Mouse (Mus musculus): ENCODE data around the gene Lrp8.
A peak's percentile ranks its signal among the peaks of the same experiment; 100 is the strongest.

The Lrp8 gene

DNA sequence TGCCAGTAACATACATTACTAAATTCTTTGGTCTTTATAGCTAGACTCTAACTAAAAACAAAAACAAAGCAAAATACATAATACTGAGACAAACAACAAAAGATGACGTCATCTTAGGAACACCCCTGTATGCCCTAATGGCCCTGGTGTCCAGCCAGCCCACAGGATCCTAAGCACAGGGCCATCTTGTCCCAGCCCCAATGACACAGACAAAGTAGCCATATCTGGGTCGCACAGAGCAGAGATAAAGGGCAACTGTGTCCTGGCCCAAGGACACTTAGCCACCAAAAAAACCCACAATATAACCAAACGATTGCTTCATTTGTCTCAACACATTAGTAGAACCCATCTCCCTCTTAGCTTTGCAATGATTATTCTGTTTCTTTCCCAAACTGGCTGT, 8.9 kb downstream of the Lrp8 start:
- no peak for DNase-seq

DNA sequence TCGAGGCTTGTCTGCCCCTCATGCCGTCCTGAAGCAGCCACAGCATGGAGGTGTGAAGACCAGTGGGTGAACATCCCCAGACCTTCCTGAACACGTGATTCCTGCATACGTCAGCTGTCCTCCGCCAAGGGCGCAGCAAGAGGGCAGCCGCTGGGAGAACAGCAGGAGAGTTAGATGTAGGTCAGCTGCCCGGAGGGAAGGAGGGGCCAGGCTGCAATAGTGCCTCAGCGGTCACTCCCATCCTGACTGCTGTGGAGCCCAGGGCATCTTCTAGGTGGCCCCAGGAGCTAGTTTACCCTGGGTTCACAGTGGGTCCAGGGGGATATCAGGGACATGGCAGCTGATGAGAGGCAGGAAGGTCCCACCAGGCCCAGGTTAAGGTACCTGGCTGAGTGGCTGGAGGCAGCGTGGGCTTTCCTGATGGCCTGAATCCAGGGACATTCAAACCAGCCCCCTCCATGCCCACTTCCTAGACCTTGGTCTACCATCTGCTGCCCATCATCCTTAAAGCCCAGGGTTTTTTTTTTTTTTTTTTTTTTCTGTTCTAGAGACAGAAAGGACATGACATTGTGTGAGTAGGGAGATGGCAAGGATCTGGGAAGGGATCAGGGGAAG, 9.8 kb downstream of the Lrp8 start:
- DNase-seq, result no peak

- no peak for DNase-seq
Measured at GRCm38 (mm10) chr4:107812336-107812735, 10.3 kb downstream of the Lrp8 start.

DNA sequence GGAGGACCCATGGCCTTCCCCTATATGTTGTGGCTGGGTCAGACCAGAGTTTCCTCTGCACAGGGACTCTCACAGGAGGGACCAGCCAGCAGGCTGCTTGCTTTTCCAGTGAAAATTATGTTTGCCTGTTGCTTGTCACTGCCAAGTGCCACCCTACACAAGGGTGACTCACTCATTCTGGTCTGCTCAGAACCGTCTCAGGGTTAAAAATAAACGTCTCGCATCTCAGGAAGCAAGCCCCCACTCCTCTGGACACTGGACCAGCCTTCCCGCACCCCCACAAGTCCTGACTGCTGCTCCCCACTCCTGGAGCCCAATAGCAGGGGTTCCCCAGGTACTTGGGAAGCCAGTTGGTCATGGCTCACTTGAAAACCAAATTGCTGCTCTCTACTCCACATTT, 14.4 kb downstream of the Lrp8 start:
- peak; percentile 59 for DNase-seq

GRCm38 (mm10) chr4:107817463-107817862, 15.4 kb downstream of the Lrp8 start:
- DNase-seq, result peak; percentile 75

DNA sequence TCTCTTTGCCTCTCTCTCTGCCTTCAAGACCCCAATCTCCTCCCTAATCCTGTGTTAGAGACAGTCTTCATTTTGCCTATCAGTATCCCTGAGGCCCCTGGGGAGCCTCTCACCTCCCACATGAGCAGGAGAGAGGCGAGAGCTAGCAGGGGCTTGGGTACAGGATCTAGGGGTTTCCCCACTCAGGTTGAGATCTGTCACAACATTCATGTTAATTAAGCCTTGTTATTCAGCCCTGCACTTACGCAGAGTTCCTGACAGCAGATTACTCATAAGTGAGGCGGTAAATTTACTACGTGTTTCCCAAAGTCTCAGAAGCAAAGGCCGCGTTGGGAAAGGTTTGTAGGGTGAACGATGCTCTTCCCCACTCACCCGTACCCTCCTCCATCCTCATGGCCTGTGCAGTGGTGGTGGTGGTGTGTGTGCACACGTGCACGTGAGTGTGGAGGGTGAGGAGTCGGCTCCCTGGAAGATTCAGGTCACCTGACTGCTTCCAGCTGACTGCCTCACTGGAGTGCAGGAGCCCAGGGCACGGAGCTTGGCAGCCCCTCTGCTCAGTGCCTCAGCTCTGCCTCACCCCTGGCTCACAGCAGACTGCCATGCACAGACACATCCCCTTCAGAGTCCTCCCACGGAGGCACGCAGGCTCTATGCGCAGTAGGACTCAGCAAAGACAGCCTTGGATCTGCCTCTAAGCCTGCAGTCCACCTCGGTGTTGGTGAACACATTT, 18.1 kb downstream of the Lrp8 start:
- no peak for DNase-seq

GRCm38 (mm10) chr4:107820856-107821619, 19.0 kb downstream of the Lrp8 start:
- no peak for DNase-seq

GRCm38 (mm10) chr4:107822936-107823411, 20.9 kb downstream of the Lrp8 start:
- DNase-seq, result no peak

DNA sequence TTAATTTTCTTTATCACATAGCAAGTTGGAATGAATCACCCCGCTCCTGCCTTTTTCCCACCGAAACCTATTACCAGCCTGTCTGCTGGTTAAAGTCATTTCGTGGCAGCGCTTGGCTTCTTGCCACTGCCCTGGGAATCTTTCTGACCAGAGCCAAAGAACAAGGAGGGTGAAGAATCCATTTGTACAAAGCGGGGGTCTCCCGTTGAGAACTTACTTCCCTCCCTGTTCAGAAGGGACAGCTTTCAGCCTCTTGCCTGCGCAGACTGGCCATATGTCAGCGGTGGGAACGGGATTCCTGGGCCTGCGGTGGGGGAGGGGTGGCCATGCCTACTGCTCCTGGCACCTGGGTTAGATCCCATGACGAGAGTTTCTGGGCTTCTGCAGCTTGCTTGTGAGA, 21.4 kb downstream of the Lrp8 start:
- no peak for DNase-seq

- DNase-seq, result no peak
Measured at GRCm38 (mm10) chr4:107828727-107829218, 26.7 kb downstream of the Lrp8 start.

DNA sequence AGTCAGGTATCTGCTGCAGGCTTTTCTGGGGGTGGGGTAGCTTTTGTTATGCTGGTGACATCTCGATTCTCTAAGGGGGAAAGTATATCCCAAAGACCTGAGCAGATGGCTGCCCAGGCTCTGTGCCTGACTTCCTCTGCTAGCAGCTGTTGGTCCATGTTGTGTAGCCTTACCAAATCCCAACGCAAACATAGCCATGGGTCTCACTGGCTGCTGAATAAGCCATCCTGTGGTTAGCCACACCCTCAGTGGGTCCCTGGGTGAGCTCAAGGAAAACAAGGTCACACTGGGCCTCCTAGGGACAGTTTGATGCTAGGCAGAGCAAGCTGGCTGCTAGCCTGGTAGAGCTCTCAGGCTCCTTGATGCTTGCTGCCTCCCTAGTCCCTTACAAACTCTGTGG, 27.6 kb downstream of the Lrp8 start:
- no peak for DNase-seq

DNA sequence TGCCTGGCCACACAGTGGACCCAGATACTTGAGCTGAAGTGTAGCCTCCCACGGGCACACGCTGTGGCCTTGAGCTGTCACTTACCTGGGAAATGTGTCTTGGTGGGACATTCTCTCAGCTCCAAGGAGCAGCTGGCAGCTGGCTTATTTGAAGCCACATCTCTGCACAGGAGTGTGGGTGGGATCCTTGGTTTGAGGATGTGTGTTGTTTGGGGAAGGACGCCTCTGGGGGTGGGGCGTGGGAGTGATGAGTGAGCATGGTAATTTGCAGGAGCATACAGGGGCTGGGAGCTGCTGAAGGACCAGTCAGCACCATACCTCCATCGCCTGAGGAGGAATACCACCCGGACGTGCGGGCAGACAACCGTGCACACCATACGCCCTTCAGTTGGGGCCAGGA, 28.1 kb downstream of the Lrp8 start:
- peak; percentile 53 for DNase-seq

GRCm38 (mm10) chr4:107830821-107831221, 28.8 kb downstream of the Lrp8 start:
- DNase-seq, result no peak

DNA sequence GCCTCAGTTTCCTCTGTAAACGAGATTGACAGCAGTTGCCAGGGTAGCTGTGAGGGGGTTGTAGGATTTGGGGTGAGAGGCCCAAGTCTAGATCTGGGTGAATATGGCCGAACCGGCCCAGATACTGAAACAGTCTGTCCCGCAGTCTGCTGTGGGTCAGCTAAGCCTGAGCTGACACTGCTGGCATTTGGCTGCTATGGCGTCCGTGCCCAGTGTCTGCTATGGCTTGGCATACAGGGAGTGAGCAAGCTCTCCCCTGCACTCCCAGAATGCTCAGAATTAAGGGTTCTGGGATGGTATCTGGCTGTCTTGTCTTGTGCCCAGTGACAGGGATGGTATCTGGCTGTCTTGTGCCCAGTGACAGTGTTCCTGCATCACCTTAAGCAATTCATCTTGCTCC, 29.6 kb downstream of the Lrp8 start:
- no peak for DNase-seq

- DNase-seq, result no peak
Measured at GRCm38 (mm10) chr4:107833525-107833924, 31.5 kb downstream of the Lrp8 start.

GRCm38 (mm10) chr4:107834643-107835314, 32.7 kb downstream of the Lrp8 start:
- DNase-seq, result no peak

DNA sequence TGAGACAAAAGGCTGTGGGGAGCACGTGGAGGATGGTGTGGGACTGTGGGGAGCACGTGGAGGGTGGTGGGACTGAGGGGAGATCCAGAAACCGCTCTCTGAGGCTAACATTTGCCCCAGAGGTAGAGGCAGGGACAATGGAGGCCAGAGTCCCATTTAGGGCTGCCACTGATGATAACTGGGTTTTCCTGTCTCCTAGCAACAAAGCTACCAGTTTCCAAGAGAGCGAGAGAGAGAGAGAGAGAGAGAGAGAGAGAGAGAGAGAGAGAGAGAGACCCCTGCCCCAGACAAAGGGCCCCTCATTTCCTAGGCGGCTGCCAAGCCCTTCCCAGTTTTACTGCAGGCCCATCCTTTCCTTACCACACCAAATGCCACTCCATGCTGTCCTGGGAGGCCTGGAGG, 33.4 kb downstream of the Lrp8 start:
- DNase-seq, result no peak

- peak; percentile 62 for DNase-seq
Measured at GRCm38 (mm10) chr4:107836758-107837157, 34.7 kb downstream of the Lrp8 start.

GRCm38 (mm10) chr4:107837910-107838309, 35.8 kb downstream of the Lrp8 start:
- DNase-seq, result no peak

GRCm38 (mm10) chr4:107843687-107844086, 41.6 kb downstream of the Lrp8 start:
- DNase-seq, result no peak

DNA sequence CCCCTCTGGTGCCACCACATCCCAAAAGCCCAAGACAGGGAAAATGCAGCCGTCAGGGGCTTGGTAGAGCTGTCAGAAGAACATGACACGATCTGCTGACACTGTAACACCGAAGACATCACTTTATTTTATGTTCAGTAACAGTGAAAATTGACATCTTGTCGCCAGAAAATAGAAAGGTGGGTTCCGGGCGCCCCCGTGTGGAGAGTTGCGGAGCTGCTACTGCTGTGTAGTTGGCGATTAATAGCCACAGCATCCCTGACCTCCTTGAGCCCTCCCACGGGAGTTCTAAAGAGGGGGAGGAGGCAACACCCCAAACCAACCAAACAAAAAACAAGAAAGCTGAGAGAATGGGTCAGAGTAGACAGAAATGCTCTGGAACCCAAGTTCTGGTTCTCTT, 42.9 kb downstream of the Lrp8 start:
- DNase-seq, result no peak

- DNase-seq, result no peak
Measured at GRCm38 (mm10) chr4:107846795-107847194, 44.7 kb downstream of the Lrp8 start.

DNA sequence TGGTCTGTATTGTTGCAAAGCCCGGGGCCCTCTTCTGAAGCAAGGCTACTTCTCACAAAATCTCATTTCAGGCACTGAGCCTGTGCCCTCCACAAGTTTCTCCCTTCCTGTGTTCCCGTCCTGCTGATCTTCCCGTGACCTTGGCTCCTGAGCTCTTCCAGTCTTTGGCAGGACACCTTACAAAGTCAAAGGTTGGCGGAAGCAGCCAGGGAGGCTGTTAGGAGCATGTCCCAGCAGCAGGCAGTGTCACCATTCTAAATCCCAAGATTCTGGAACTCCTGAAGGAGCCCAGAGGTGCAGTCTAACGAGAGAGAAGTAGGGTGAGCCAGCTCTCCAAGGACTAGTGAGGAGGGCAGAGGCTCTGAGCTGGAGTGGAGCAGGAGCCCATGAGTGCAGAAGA, 46.5 kb downstream of the Lrp8 start:
- DNase-seq, result no peak
